Mouse (Mus musculus) liver, postnatal 0 days (tissue): ENCODE results near the gene Fxyd7. TPM values are rescaled to one million over a fixed set of nuclear protein-coding genes. Genes with fewer than 3 reads are reported as not detected.

Experiments
- ATAC-seq: fragments of 200-750 bp; cut with Nextera tagmentation; 2 replicates; pipeline ENCODE4 v1.8.0; 2017; ENCODE audit warnings: mild to moderate bottlenecking, moderate library complexity
- DNase-seq: peaks from one replicate; pipeline ENCODE4 v3.0.0-alpha.2; 2016
- H3K27ac ChIP-seq: fragments of 300-500 bp; sonication (generic); 2 replicates; pipeline ENCODE4 v1.5.1; 2014; ENCODE audit warnings: antibody characterized with exemption, moderate library complexity, mild to moderate bottlenecking, low read depth
- H3K27me3 ChIP-seq: fragments of 300-500 bp; sonication (generic); 2 replicates; pipeline ENCODE4 v1.6.1; 2014; ENCODE audit warnings: low read length, control low read depth, mixed read lengths; ENCODE audit not compliant: insufficient read depth
- H3K36me3 ChIP-seq: fragments of 300-500 bp; sonication (generic); replicated peaks from 2 replicates; pipeline ENCODE4 v1.6.1; 2014; ENCODE audit warnings: mild to moderate bottlenecking, control low read depth, low read length, moderate library complexity, mixed read lengths; ENCODE audit not compliant: insufficient read depth
- H3K4me1 ChIP-seq: fragments of 300-500 bp; sonication (generic); 2 replicates; pipeline ENCODE4 v1.6.1; 2014; ENCODE audit warnings: antibody characterized with exemption, mild to moderate bottlenecking, control low read depth; ENCODE audit not compliant: insufficient read depth
- H3K4me2 ChIP-seq: fragments of 300-500 bp; sonication (generic); 2 replicates; pipeline ENCODE4 v1.6.1; 2014; ENCODE audit warnings: low read depth, mild to moderate bottlenecking, low read length, moderate library complexity, mixed read lengths
- H3K4me3 ChIP-seq: fragments of 300-500 bp; sonication (generic); 2 replicates; pipeline ENCODE4 v1.5.1; 2014; ENCODE audit warnings: low read depth, low read length
- H3K9ac ChIP-seq: fragments of 300-500 bp; sonication (generic); replicated peaks from 2 replicates; pipeline ENCODE4 v1.6.1; 2014; ENCODE audit warnings: mild to moderate bottlenecking, moderate library complexity
- H3K9me3 ChIP-seq: fragments of 300-500 bp; sonication (generic); 2 replicates; pipeline ENCODE4 v1.6.1; 2016; ENCODE audit warnings: mild to moderate bottlenecking, control low read depth, low read length, mixed read lengths
- CTCF ChIP-seq: sonication (generic); IDR thresholded peaks from 2 replicates; pipeline ENCODE4 v1.5.1; 2016; ENCODE audit warnings: antibody characterized with exemption, low read depth
- EP300 ChIP-seq: IDR thresholded peaks from 2 replicates; pipeline ENCODE4 v1.6.1; 2016; ENCODE audit warnings: antibody characterized with exemption, low read depth, mild to moderate bottlenecking
- WGBS: fragments of 180-500 bp; shearing (Covaris S2); extraction: QIAGEN DNeasy Blood & Tissue Kit; methylation state at CpG from one replicate; pipeline ENCODE4 v1.1.7; 2014; ENCODE audit not compliant: insufficient replicate concordance; 5-methylcytosine and 5-hydroxymethylcytosine counted together
- microRNA-seq: library from miRNA; unstranded; fragments of <30 nt; microRNA quantifications from one replicate; pipeline ENCODE4, GENCODE M21; 2016
- polyA plus RNA-seq: library from polyadenylated mRNA; unstranded; fragments of >200 nt; fragmentation: Nextera tagmentation; extraction: Ambion mirVana; gene quantifications from 2 replicates; pipeline ENCODE4 v1.2.1, GENCODE M21; 2015

Fxyd7 gene
- polyA plus RNA-seq, 1 experiment from 2014 or later: 0.16 TPM

GRCm38 (mm10) chr7:30996491-30996890, 54.8 kb downstream of the Fxyd7 start:
- Histone ChIP-seq H3K4me2 (no peak overlapping the region), H3K9ac (no peak overlapping the region), H3K4me1 (peaks cover 14% of the 10 kb centered on the region), H3K4me3 (no peak overlapping the region), H3K27ac (no peak overlapping the region), H3K36me3 (no peaks in the 10 kb centered on the region), H3K27me3 (no peaks in the 10 kb centered on the region), H3K9me3 (peaks cover 3% of the 10 kb centered on the region; the same call in 1 of the 2 replicates)
- TF ChIP-seq CTCF (peak; percentile 31), EP300 (no peak)
- 87% methylated on average over 2 of the region's 2 CpGs for WGBS
- DNase-seq: no peak
- no peak for ATAC-seq

GRCm38 (mm10) chr7:30993986-30994385, 57.3 kb downstream of the Fxyd7 start:
- Histone ChIP-seq H3K9me3 (peaks cover 3% of the 10 kb centered on the region; the same call in 1 of the 2 replicates), H3K27ac (no peak overlapping the region), H3K9ac (no peak overlapping the region), H3K4me3 (no peak overlapping the region), H3K36me3 (no peaks in the 10 kb centered on the region), H3K4me1 (peaks cover 2% of the 10 kb centered on the region; the same call in 1 of the 2 replicates), H3K27me3 (no peaks in the 10 kb centered on the region), H3K4me2 (no peak overlapping the region)
- 89% methylated on average over 5 of the region's 5 CpGs for WGBS
- TF ChIP-seq EP300: no peak
- no peak for TF ChIP-seq CTCF
- no peak for DNase-seq
- ATAC-seq: no peak

Small RNA genes lying within 50 kb of the gene (microRNA-seq; reads per million reads assigned to microRNA genes)
- not detected for gene Mir7050

Other genes starting within 250 kb of the Fxyd7 start
- 1.6 and 2.1 TPM in 2 replicates for gene Ffar2, start 227.7 kb downstream of the Fxyd7 start, polyA plus RNA-seq
- not detected in 2 replicates for gene Ffar3, start 195.3 kb downstream of the Fxyd7 start, polyA plus RNA-seq
- 0.06 TPM in 1 of 2 replicates, not detected in the other for gene Ffar1, start 189.9 kb downstream of the Fxyd7 start, polyA plus RNA-seq
- gene Cd22, start 171.1 kb downstream of the Fxyd7 start, polyA plus RNA-seq: 1.5 and 2.2 TPM in 2 replicates
- 0.47 and 0.51 TPM in 2 replicates for gene Mag, start 136.6 kb downstream of the Fxyd7 start, polyA plus RNA-seq
- 0.49 TPM in 1 of 2 replicates, not detected in the other for gene Hamp2, start 126.8 kb downstream of the Fxyd7 start, polyA plus RNA-seq
- gene Hamp, start 107.4 kb downstream of the Fxyd7 start, polyA plus RNA-seq: 142 and 248 TPM in 2 replicates
- gene Usf2, start 94.7 kb downstream of the Fxyd7 start, polyA plus RNA-seq: 11.6 and 12.0 TPM in 2 replicates
- 28.2 and 33.7 TPM in 2 replicates for gene Lsr, start 78.0 kb downstream of the Fxyd7 start, polyA plus RNA-seq
- gene Fam187b, start 77.7 kb downstream of the Fxyd7 start, polyA plus RNA-seq: 4.0 and 5.0 TPM in 2 replicates
- 25.8 and 29.4 TPM in 2 replicates for gene Fxyd5, start 9.0 kb downstream of the Fxyd7 start, polyA plus RNA-seq
- 300 and 302 TPM in 2 replicates for gene Fxyd1, start 5.7 kb upstream of the Fxyd7 start, polyA plus RNA-seq
- 0.11 TPM in 1 of 2 replicates, not detected in the other for gene Lgi4, start 7.9 kb upstream of the Fxyd7 start, polyA plus RNA-seq
- 3.4 TPM in 2 replicates for gene Fxyd3, start 25.2 kb upstream of the Fxyd7 start, polyA plus RNA-seq
- gene Hpn, start 63.8 kb upstream of the Fxyd7 start, polyA plus RNA-seq: 250 and 259 TPM in 2 replicates
- gene Scn1b, start 75.5 kb upstream of the Fxyd7 start, polyA plus RNA-seq: 2.8 and 3.1 TPM in 2 replicates
- gene Gramd1a, start 104.4 kb upstream of the Fxyd7 start, polyA plus RNA-seq: 7.1 and 8.9 TPM in 2 replicates
- gene Scgb2b2, start 239.0 kb upstream of the Fxyd7 start, polyA plus RNA-seq: not detected in 2 replicates
- gene Scgb1b2, start 240.4 kb upstream of the Fxyd7 start, polyA plus RNA-seq: not detected in 2 replicates